Mouse (Mus musculus) small intestine, adult 2 months (tissue): ENCODE data around the gene Scarf2.

ENCODE experiments used
- CTCF ChIP-seq: fragments of 200-500 bp; IDR thresholded peaks from 2 replicates; pipeline ENCODE4 v1.5.1; 2012; ENCODE audit warnings: low read depth, mild to moderate bottlenecking, control low read depth, inconsistent platforms, low read length, moderate library complexity, mixed read lengths; ENCODE audit not compliant: insufficient replicate concordance, insufficient read length; ENCODE audit errors: extremely low read depth
- POLR2A ChIP-seq: fragments of 200-500 bp; IDR thresholded peaks from 2 replicates; pipeline ENCODE4 v1.6.1; 2012; ENCODE audit warnings: low read depth, mild to moderate bottlenecking, control low read depth, inconsistent platforms, low read length, moderate library complexity

GRCm38 (mm10) chr16:17828867-17829266 is 31.8 kb downstream of the Scarf2 start:
- TF ChIP-seq POLR2A (no peak), CTCF (no peak)
